Mouse (Mus musculus): ENCODE data around the gene Slc35e2.

GRCm38 (mm10) chr4:155653086-155653450 is 51.9 kb downstream of the Slc35e2 start, which contains the start of gene Mmp23:
- no peak for TF ChIP-seq CTCF (conservative IDR thresholded peaks at IDR 0.05; ENCODE audit: low read length)
- TF ChIP-seq POU5F1 (IDR thresholded peaks at IDR 0.05; ENCODE audit: borderline replicate concordance, low read length), result no peak

Measured in E14TG2a.4 (cell line).